Mouse (Mus musculus): ENCODE measurements at regions not wholly inside any gene's neighbourhood (a gene's known extent, or its start where the extent isn't known, plus 50 kb on each side); places are given as distances from the start of the nearest gene placed in this dataset.
A peak's percentile ranks its signal among the peaks of the same experiment; 100 is the strongest.

DNA sequence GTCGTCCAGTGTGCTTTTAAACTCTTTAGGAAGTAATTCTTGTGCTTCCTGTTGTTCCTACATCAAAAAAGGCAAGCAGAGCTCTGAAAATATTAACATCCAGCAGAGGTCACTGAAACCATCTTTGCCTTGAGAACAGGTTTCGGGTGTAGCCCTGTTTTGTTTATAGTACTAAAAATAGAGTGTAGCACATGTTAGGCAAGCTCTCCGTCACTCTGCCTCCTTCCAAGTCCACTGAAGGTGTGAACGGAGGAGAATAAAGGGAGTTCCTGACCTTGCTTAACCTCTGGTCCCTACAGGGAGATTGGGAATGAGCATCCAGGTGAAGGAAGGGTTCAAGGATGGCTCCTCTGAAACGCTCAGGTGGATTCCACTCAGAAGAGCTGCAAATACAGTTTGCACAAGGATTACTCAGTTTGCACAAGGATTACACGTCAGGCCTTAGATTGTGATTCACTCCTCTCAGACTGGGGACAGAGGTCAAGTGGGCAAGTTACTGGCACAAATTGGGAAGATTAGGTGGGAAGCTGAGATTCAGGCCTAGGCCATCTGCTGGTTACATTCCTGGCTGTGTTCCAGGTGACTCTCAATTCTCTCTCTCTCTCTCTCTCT lies 304.5 kb downstream of the Sfmbt2 start:
- TF ChIP-seq CTCF (IDR thresholded peaks at IDR 0.05): peak; percentile 30
- no peak for TF ChIP-seq EP300 (IDR thresholded peaks at IDR 0.05)
